Mouse (Mus musculus) kidney, postnatal 14 days (tissue): ENCODE data around the gene Mrm3.
A peak's percentile ranks its signal among the peaks of the same experiment; 100 is the strongest.
"Not testable (repeated sequence)": the region's sequence is repeated elsewhere in the genome, so short reads cannot be mapped to it uniquely, and the experiment has no call there.

ENCODE experiments used
- DNase-seq: peaks from one replicate; pipeline ENCODE4 v3.0.0; 2022; ENCODE audit warnings: mixed read lengths

Mrm3 gene

GRCm38 (mm10) chr11:76242901-76243810 lies at the start of gene Mrm3, which contains the start of gene Glod4:
TSS of gene Mrm3 (plus strand) at chr11:76243715.
TSS of gene Glod4 (minus strand) at chr11:76243725.
- DNase-seq, result peak; percentile 94

GRCm38 (mm10) chr11:76196275-76196976 lies 47.1 kb upstream of the Mrm3 start:
- peak; percentile 7 for DNase-seq

- DNase-seq, result no peak
Measured at GRCm38 (mm10) chr11:76196977-76197469, 46.5 kb upstream of the Mrm3 start.

DNA sequence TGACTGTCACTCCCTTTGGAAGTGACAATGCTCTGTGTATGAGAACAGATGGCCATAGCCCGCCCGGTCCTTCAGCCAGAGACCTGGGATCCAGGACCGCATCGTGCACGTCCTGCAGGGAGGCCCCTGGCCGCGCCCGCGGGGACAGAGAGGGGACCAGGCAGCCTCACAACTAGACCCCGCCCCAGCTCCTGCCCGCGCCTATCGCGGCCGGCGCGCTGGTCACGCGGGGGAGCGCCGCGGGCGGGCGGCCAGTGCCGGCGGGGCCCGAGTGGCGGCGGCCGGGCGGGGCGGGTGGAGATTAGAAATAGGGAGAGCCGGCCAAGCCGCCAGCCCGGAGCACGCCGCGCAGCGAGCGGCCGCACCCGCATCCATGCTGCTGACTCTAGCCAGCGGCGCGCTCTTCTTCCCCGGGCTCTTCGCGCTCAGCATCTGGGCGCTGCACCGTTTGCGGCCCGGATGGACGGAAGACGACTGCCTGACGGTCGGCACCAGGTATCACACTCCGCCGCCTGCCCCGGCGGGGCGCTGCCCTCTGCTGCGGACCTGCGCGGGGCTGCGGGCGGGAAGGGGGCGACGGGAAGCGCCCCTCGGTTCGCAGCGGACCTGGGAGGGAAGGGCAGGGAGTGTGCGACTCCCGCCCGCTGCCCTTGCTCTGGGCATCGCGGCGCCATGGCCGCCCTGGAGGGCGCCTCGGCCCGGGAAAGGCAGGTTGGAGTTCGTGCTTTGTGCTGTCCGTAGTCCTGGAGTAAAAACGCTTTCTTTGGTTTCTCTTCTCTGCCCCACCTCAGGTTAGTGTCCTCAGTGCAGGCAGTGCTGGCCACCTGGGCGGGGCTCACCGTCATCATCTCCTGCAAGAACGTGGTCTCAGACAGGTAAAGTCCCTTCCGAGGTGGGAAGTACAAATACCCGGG lies 41.5 kb upstream of the Mrm3 start:
- DNase-seq, result peak; percentile 91

GRCm38 (mm10) chr11:76206793-76207192 lies 36.7 kb upstream of the Mrm3 start:
- DNase-seq, result no peak

DNA sequence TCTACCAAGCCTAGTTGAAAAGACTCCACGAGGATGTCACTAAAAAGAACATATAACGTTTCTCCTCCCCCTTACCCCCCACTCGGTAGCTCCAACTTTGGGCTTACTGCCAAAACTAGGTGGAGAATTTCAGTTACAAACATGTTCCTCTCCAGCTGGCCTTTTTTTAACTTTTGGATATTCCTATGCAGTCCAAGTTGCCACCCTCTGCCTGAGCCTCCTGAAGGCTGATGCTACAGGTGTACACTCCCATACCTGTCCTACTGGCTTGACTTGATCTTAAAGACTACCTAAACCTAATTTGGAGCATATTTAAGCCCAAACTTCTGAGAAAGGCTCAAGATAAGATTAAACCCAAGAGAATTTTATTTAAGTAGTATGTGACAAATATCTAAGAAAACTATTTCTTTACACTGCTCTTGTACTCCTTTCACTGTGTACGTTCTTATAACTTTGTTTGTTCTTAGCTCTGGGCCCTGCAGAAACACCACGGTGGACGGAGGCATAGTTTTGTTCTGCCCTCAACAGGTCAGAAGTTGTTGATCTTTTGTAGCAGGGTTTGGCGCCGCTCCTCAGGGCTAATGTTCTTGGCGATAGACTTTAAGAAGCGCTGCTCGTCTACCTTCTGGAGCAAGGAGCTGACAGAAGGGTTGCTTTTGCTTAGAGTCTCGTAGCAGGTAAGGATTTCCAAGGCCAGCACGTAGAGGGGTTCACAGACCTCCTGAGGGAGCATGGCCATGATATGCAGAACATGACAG lies 33.1 kb upstream of the Mrm3 start:
- DNase-seq, result no peak

- DNase-seq, result not testable (repeated sequence)
Measured at GRCm38 (mm10) chr11:76211595-76211994, 31.9 kb upstream of the Mrm3 start.

DNA sequence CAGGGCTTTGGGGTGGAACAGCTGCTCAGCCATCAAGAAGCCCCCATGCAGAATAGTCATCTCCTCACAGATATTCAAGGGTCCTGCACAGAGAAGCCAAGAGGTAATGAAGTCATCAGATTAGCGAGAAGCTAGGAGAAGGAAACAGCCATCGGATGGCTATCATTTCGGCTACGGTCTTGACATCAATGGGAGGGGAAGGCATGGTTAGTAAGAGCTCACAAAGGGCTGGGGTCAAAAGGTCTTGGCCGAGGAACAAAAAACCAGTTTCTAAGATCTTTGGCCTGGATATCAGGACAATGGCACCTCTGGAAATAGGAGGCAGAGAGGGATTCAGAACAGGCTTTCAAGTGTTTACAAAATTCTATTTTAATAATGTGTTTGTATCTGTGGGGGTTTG lies 29.7 kb upstream of the Mrm3 start:
- no peak for DNase-seq

- DNase-seq, result no peak
Measured at GRCm38 (mm10) chr11:76215011-76215410, 28.5 kb upstream of the Mrm3 start.

- DNase-seq, result no peak
Measured at GRCm38 (mm10) chr11:76216049-76216540, 27.4 kb upstream of the Mrm3 start.

DNA sequence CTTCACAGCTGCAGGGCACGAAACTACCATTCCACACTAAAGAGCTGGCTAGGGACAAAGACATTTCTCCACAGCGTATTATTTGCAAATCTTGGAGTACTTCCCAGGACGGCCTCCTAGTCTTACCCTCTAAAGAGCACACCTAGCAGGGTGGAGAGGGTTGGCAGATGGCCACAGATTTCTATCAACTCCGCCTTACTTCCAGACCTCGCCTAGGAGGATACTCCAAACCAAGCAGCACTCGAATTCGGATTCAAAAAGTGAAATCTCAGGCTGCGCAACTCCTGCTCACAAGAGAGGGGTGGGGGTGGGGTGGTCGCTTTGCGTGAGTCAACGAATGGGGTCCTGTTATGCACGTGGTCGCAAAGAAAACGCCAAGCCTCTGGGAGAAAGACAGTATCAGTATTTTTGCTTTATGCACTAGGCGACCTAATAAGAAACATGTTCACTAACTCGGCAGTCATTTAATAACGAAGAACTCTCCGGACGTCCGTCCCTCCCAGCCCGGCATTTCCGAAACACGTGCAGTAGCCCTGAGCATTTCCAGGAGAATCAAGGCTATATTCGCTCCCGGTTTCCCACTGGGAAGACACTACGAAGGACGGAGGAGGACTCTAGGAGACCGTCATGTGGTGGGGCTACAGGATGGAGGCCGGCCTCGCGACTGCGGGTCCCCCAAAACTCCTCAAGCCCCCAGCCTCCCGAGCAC lies 26.7 kb upstream of the Mrm3 start:
- DNase-seq, result peak; percentile 60

- DNase-seq, result peak; percentile 98
Measured at GRCm38 (mm10) chr11:76217390-76217800, 26.1 kb upstream of the Mrm3 start, which contains the start of the genes Dbil5 and Gemin4. TSS of gene Dbil5 (plus strand) at chr11:76217608. TSS of gene Gemin4 (minus strand) at chr11:76217664.

DNA sequence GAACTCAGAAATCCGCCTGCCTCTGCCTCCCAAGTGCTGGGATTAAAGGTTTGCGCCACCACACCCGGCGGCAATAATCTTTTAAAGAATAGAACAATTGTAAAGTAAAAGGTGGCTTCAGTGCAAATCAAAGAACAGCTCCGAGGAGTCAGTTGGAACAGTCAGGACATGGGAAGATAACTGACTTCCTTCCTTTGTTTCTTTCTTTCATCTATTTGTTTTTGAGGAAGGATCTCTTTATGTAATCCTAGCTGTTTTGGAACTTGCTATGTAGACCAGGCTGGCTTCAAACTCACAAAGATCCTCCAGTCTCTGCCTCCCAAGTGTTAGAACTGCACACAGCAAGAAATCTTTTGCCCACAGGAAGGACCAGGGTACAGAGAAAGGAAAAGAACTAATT lies 18.9 kb upstream of the Mrm3 start:
- DNase-seq, result no peak

- no peak for DNase-seq
Measured at GRCm38 (mm10) chr11:76225051-76225450, 18.5 kb upstream of the Mrm3 start.

DNA sequence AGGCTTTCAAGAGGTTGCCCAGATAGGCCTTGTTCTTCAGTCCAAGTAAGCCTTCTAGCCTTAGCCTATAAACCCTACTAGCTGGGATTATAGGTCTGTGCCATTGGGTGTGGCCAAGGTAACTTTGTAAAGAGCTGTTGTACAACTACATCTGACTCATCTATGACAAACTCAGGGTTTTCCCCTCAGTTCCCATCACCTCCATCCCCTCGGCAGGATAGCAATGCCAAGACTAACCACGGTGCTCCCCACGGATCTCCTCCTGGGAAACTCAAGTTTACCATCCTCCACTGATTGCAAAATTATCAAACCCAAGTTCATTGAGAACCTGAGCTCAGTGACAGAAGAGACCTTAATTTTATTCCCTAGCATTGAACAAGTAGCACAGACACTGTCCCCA lies 7.4 kb upstream of the Mrm3 start:
- no peak for DNase-seq

- DNase-seq, result no peak
Measured at GRCm38 (mm10) chr11:76239750-76240149, 3.8 kb upstream of the Mrm3 start.

GRCm38 (mm10) chr11:76243811-76244546 lies 464 bp downstream of the Mrm3 start:
- DNase-seq, result no peak

DNA sequence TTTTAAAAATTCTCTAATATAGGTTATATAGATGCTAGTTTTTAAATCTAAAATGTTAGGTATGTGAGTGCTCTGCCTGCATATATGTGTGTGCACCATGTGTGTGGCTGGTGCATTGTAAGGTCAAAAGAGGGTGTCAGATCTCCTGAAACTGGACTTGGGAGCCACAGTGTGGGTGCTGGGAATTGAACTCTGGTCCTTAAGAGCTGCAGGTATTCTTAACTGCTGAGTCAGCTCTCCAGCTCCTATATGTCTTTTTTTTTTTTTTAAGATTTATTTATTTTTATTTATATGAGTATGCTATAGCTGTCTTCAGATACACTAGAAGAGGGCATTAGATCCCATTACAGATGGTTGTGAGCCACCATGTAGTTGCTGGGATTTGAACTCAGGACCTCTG lies 2.9 kb downstream of the Mrm3 start:
- DNase-seq, result no peak

GRCm38 (mm10) chr11:76247239-76247638 lies 3.7 kb downstream of the Mrm3 start:
- no peak for DNase-seq

- DNase-seq, result no peak
Measured at GRCm38 (mm10) chr11:76252036-76252435, 8.5 kb downstream of the Mrm3 start.
